Mouse (Mus musculus) large intestine, adult 2 months (tissue): ENCODE measurements around the gene Olfr522. TPM values are rescaled to one million over a fixed set of nuclear protein-coding genes. Genes with fewer than 3 reads are reported as not detected.
A peak's percentile ranks its signal among the peaks of the same experiment; 100 is the strongest.

Source experiments
- DNase-seq: peaks from one replicate; pipeline ENCODE4 v3.0.0-alpha.2; 2012; ENCODE audit warnings: low read depth, low spot score
- WGBS: fragments of 180-500 bp; shearing (Covaris S2); methylation state at CpG from one replicate; pipeline ENCODE4 v1.1.7; 2018; 5-methylcytosine and 5-hydroxymethylcytosine counted together
- polyA plus RNA-seq: library from polyadenylated mRNA; depleted of rRNA; stranded (reverse); fragments of >200 nt; gene quantifications from 2 replicates; pipeline ENCODE4 v1.2.3, GENCODE M21; 2012; rRNA removed

Gene Olfr522
- polyA plus RNA-seq, 1 experiment = not detected

GRCm38 (mm10) chr7:140121338-140121910 is 43.1 kb downstream of the Olfr522 start:
- WGBS = 80% methylated on average over 13 of the region's 13 CpGs
- DNase-seq = no peak

- 92% methylated on average over 2 of the region's 2 CpGs for WGBS
- no peak for DNase-seq
Observed at GRCm38 (mm10) chr7:140120484-140120883, 44.1 kb downstream of the Olfr522 start.

GRCm38 (mm10) chr7:140116329-140117054 is 48.1 kb downstream of the Olfr522 start, which contains the start of gene Echs1:
Gene Echs1, minus strand, starts transcription at chr7:140116476.
- peak; percentile 81 for DNase-seq
- 3% methylated on average over 28 of the region's 28 CpGs for WGBS

GRCm38 (mm10) chr7:140115583-140116328 is 48.8 kb downstream of the Olfr522 start, which contains the start of gene Paox:
Gene Paox, plus strand, starts transcription at chr7:140115799.
- peak; percentile 85 for DNase-seq
- under 1% methylated on average over 23 of the region's 23 CpGs for WGBS

GRCm38 (mm10) chr7:140111943-140112342 is 52.6 kb downstream of the Olfr522 start:
- 73% methylated on average over 3 of the region's 3 CpGs for WGBS
- no peak for DNase-seq

Other genes with a start within 250 kb of the Olfr522 start
- gene Utf1, start 221.0 kb downstream of the Olfr522 start, polyA plus RNA-seq = 0.21 and 0.31 TPM in 2 replicates
- 0.14 TPM in 1 of 2 replicates, not detected in the other for gene 6430531B16Rik, start 186.0 kb downstream of the Olfr522 start, polyA plus RNA-seq
- 3.7 and 5.9 TPM in 2 replicates for gene Adam8, start 172.2 kb downstream of the Olfr522 start, polyA plus RNA-seq
- gene Zfp511, start 128.4 kb downstream of the Olfr522 start, polyA plus RNA-seq = 36.7 and 52.9 TPM in 2 replicates
- 13.8 and 16.7 TPM in 2 replicates for gene Tubgcp2, start 128.1 kb downstream of the Olfr522 start, polyA plus RNA-seq
- gene Msx3, start 115.7 kb downstream of the Olfr522 start, polyA plus RNA-seq = not detected in 2 replicates
- gene Caly, start 82.2 kb downstream of the Olfr522 start, polyA plus RNA-seq = 1.3 and 1.9 TPM in 2 replicates
- 873 and 1,752 TPM in 2 replicates for gene Prap1, start 71.4 kb downstream of the Olfr522 start, polyA plus RNA-seq
- gene Fuom, start 62.3 kb downstream of the Olfr522 start, polyA plus RNA-seq = 105 and 121 TPM in 2 replicates
- gene Paox, start 49.0 kb downstream of the Olfr522 start, polyA plus RNA-seq = 9.6 and 9.8 TPM in 2 replicates
- 108 and 150 TPM in 2 replicates for gene Echs1, start 48.3 kb downstream of the Olfr522 start, polyA plus RNA-seq
- gene Mtg1, start 27.2 kb downstream of the Olfr522 start, polyA plus RNA-seq = 14.5 and 24.5 TPM in 2 replicates
- 0.37 and 0.59 TPM in 2 replicates for gene Sprn, start 9.9 kb downstream of the Olfr522 start, polyA plus RNA-seq
- gene Olfr523, start 8.5 kb upstream of the Olfr522 start, polyA plus RNA-seq = not detected in 2 replicates
- gene Olfr524, start 41.2 kb upstream of the Olfr522 start, polyA plus RNA-seq = 0.06 and 0.07 TPM in 2 replicates
- 0.43 and 0.78 TPM in 2 replicates for gene Cd163l1, start 53.5 kb upstream of the Olfr522 start, polyA plus RNA-seq
- 0.51 and 0.71 TPM in 2 replicates for gene 5830411N06Rik, start 82.5 kb upstream of the Olfr522 start, polyA plus RNA-seq
- gene Olfr525, start 156.1 kb upstream of the Olfr522 start, polyA plus RNA-seq = not detected in 2 replicates
- not detected in 2 replicates for gene Olfr527, start 169.3 kb upstream of the Olfr522 start, polyA plus RNA-seq
- gene Olfr60, start 196.9 kb upstream of the Olfr522 start, polyA plus RNA-seq = 0.57 and 0.93 TPM in 2 replicates
- gene Olfr530, start 211.6 kb upstream of the Olfr522 start, polyA plus RNA-seq = 0.10 TPM in 1 of 2 replicates, not detected in the other
- not detected in 2 replicates for gene Olfr531, start 238.2 kb upstream of the Olfr522 start, polyA plus RNA-seq